Mouse (Mus musculus) mouse embryonic stem cell (cell line): ENCODE measurements around the gene Sel1l3.

Experiments
- in situ Hi-C, 2 experiments: fragments of 300-500 bp; cut with MboI; formaldehyde crosslinking; loops; 1 replicate in 1 of 2; 3 replicates in 1 of 2; pipeline ENCODE4 v1.14.3; 2019 to 2020; ENCODE audit warnings: low sequenced_read_pairs in 2 of 2, low pct_unique_long_range_greater_than_20kb in 1 of 2, mixed read lengths in 1 of 2; ENCODE audit not compliant: unreplicated experiment in 1 of 2

The Sel1l3 gene

GRCm38 (mm10) chr5:53153144-53153543 lies 60.6 kb downstream of the Sel1l3 start:
- in situ Hi-C loops = no loop called here

- in situ Hi-C loops = no loop called here
Measured at GRCm38 (mm10) chr5:53151379-53151960, 62.3 kb downstream of the Sel1l3 start.

DNA sequence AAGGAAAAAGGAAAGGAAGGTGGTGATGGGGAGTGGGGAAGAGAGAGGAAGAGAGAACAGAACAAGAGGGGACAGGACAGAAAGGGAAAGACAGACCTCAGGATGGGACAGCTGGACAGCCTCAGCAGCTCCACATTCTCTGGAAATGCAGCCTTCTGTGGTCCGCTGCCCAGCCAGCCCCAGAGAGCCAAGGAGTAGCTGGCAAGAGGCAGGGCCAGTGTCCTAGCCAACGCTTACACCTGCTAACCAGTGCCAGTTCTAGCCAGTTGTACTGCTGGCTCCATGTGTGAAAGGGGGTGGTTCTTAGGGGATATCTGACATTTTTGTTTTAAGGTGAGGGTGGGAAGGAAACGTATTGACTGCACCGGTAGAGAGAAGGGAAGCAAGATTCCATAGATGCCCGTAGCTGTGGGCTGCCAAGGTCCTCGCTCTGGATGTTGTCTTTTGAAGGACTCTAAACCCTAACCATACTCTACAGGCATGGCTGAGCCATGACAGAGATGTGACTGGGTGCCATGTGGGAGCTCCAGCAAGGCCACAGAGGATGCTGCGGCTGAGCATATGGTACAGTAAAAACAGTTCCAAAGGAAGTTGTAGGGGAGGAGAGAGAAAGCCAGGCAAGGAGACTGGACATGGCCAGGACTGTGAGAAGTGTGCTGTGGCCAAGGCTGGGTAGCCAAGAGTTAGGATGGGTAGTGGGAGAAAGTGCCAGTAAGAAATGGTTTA lies 64.6 kb downstream of the Sel1l3 start:
- in situ Hi-C loops = no loop called here

DNA sequence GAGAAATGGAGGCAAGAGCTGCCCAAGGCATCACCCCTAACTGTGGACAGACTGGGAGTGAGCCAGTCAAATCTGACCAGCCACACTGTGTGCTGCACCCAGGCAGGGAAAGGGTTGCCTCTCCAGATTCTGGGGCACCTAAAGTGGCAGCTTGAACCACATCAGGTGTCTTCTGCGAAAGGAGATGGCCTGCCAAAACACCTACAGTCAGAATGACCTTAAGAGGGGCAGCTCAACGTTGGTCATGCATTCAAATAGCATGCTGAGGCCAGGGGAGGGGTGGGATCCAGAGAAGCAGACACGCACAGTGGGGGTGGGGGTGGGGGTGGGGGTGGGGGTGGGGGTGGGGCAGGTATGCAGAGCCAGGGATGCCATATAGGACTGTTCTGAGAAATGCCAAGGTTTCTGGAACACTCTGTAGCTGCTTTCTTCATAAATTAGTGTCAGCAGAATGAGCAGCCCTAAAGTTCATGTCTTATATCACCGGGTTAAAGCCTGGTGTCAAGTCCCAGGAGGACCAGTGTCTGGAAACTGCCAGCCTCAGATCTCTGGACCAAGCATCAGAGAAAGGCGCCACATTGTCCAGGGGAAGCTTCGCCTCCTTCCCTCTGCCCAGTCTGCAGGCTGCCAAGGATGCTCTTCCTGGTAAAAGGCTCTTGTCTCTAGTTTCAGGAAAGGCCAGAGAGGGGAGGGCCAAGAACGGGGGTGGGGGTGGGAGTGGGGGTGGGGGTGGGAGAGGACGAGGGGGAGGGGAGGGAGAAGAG lies 65.4 kb downstream of the Sel1l3 start:
- in situ Hi-C loops = no loop called here

- in situ Hi-C loops = no loop called here
Measured at GRCm38 (mm10) chr5:53147418-53147817, 66.3 kb downstream of the Sel1l3 start.

- in situ Hi-C loops = no loop called here
Measured at GRCm38 (mm10) chr5:53146684-53147061, 67.1 kb downstream of the Sel1l3 start.

- in situ Hi-C loops = no loop called here
Measured at GRCm38 (mm10) chr5:53146049-53146683, 67.6 kb downstream of the Sel1l3 start.

- in situ Hi-C loops = no loop called here
Measured at GRCm38 (mm10) chr5:53142587-53142986, 71.1 kb downstream of the Sel1l3 start.

DNA sequence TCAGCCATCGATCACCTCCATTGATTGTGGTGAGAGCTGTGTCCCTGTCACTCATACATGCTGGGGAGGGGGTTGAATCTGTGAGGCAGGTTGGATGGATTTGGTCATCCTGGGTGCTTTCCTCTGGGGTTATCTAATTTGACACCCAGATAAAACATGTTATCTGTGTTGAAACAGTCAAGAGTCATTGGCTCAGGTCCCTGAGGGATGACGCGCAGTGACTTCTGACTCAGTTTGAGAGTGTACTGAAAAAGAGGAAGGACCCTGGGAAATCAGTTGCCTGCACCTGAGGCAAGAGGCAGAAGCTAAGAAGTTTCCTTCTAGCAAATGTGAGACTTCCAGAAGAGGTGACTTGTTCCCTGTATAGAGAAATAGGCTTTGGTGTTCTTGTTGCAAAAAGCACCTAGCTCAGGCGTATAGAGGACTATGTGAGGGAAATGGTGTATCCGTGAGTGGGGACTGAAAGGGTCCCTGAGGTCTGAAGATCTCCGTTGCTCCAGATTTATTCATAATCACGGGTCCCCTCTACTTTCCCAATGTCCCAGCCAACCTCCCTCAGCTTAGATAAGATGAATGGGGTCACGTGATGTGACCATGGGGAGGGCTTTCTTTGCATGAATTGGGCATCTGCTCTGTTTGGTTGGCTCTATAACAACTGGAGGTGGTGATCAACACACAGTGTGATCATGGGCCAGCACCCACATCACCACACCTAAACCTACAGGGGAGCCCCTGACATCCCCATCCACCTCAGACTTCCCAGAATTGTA lies 73.4 kb downstream of the Sel1l3 start:
- in situ Hi-C loops = no loop called here

DNA sequence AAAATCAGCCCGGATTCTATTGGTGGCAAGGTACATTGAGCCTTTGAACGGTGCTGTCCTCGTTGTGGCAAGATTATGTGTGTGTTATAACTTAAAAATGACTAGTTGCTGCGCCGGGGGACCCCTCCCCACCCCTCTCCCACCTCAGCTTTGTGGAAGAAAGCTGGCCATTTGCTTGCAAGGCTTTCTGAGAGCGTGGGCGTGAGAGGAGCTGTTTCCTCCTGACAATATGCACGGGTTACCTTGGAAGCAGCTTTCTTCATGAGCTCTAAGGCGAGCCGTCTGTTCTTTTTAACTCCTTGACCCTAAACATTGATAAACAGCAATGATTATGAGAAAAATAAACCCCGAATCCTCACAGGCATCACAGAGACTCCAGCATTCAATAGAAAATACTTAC lies 74.2 kb downstream of the Sel1l3 start:
- in situ Hi-C loops = no loop called here

- in situ Hi-C loops = no loop called here
Measured at GRCm38 (mm10) chr5:53139140-53139539, 74.6 kb downstream of the Sel1l3 start.

GRCm38 (mm10) chr5:53138025-53138424 lies 75.7 kb downstream of the Sel1l3 start:
- in situ Hi-C loops = no loop called here

DNA sequence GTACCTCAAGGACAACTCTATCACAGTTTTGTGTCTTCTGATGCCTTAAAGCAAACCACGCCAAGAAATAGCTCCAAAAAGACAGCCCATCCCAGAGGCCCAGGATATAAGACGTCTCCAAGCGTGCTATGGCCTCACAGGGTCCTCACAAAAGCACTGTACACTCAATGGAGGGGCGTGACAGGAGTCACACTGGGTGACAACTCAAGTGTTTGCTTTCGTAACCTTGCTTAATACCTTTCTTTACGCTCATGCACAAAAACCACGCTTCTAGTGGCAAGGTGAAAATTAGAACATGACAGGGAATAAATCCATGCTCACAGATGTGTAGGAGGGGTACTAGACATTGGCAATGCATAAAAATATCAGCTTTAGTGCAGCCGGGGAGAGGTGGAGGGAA lies 77.7 kb downstream of the Sel1l3 start:
- in situ Hi-C loops = no loop called here

- in situ Hi-C loops = no loop called here
Measured at GRCm38 (mm10) chr5:53134003-53134402, 79.7 kb downstream of the Sel1l3 start.

- in situ Hi-C loops = no loop called here
Measured at GRCm38 (mm10) chr5:53124701-53125100, 89.0 kb downstream of the Sel1l3 start.

DNA sequence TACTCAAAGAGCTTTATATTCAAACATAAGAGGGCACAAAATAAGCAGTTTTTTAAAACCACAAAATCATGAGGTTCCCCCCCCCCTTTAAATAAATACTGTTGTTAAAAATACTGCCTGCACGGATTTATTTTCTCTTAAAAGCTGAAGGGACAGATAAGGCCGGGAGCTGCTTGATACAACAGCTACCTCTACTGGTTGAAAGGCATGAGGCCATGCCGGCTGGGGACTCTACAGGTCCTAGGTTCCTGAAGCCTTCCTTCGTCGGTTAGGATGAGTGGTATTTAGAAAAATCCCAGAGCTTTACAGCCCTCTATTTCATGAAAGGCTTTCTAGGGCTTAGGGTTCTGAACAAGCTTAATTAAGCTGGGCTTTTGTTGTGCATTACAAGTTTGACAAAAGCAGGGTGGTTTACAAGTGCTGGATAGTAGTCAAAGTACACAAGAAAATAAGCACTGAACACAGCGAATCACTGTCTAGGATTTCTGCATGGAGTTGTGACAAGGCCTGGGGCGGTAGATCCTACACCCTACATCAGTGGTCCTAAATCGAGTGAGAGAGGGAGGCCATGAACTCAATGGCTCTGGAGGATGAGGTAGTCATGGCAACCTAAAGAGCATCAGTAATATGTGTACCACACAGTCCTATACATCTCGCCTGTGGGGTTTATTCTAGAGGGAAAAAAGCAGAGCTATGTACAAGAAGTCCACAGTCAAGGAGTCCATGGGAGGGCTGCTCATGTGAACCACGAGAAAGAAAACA lies 90.0 kb downstream of the Sel1l3 start:
- in situ Hi-C loops = no loop called here

GRCm38 (mm10) chr5:53119689-53120088 lies 94.0 kb downstream of the Sel1l3 start:
- in situ Hi-C loops = no loop called here

DNA sequence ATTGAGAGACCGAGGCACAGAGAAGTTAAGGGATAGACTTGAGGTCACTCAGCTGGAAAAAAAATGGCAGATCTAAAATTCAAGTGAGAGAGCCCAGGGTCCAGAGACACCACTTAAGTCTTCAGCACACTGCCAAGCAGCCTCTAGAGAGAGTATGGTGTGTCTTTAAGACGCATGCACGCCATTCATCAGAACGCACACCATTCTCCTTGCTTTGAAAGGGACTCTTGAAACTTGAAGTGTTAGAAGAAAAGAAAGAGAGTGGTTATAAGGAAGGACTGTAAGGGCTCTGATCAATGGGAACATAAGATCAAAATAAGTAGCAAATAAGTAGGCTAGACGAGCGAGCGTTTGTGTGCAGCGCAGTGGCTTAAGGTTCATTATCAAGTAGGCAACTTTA lies 95.5 kb downstream of the Sel1l3 start:
- in situ Hi-C loops = no loop called here
